Mouse (Mus musculus) megakaryocyte, embryonic 14.5 days (primary cell): ENCODE measurements around the gene Rbbp8nl.

ENCODE experiments used
- FLI1 ChIP-seq: IDR thresholded peaks from 2 replicates; pipeline ENCODE4 v1.6.1; 2012; ENCODE audit warnings: low read length, inconsistent platforms, mixed read lengths
- GATA1 ChIP-seq: IDR thresholded peaks from 3 replicates; pipeline ENCODE4 v1.6.1; 2012; ENCODE audit warnings: mixed read lengths, low read length, inconsistent platforms, borderline replicate concordance

DNA sequence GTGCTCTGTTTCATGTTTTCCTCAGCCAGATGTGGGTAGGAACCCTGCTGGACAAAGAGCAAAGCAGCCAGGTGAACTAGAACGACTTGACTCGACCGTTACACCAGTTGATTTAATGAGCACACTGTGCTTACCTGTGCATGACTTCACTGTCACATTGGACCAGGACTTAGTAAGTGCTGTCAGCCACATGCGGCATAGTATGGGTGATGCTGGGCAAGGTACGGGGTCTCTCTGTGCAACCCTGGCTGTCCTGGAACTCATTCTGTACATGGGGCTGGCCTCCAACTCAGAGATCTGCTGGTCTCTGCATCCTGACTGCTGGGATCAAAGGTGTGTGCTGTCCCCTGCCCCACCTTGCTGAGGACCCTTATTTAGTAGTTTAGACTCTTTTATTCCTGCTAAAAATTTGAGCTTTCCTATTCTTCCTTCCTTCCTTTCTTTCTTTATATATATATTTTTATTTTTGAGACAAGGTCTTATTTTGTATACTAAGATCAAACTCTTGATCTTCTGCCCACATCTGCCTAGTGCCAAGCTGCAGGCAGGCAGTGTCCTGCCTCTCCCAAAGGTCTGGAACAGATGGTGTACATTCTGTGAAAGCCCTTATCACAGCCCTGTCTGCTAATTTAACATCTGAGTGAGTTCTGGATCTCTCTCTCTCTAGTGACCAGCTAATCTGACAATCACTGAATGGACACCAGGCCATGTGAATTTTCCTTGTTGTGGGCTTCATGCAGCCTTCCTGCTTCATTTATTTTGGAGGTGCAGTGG is 35.1 kb downstream of the Rbbp8nl start:
- no peak for TF ChIP-seq FLI1
- no peak for TF ChIP-seq GATA1
